Mouse (Mus musculus): ENCODE measurements around the gene Gm13199.

Gene Gm13199
- long read RNA-seq, experiment 1 = 0 reads
- long read RNA-seq, experiment 2 = 0 reads

- intact Hi-C loops (cut with DNase I) = no loop called here
Measured at GRCm38 (mm10) chr2:5862834-5863233, at the start of gene Gm13199. Gene Gm13199, minus strand, starts transcription at chr2:5862934.

DNA sequence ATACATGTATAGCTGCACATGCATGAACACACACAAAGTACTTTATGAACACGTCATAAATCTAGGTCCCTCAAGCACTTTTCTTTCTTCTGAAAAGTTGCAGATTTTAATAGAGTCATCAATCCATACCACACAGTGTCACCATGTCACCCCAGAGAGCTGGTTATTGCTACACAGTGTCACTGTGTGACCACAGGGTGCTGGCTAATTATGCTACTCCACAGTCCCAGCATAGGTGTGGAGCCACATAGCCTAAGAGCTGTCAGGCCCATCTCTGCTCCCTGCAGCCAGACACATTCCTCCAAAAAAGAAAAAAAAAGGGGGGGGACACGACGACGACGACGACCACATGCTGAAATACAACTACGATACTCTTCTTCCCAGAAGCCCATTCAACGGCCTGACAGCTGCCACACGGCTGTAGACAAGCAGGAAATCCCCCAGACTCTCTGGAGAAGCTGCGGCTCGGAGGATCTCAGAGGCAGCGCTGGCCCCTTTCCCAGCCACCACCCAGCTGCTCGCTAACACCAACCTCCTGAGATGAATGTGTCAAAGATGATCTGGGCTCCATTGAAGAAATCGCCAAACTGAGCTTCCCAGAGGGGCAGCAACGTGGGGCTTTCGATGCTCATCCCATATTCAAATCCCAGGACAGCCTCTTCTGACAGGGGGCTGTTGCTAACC lies 48.7 kb upstream of the Gm13199 start:
- intact Hi-C loops (cut with DNase I) = no loop called here

DNA sequence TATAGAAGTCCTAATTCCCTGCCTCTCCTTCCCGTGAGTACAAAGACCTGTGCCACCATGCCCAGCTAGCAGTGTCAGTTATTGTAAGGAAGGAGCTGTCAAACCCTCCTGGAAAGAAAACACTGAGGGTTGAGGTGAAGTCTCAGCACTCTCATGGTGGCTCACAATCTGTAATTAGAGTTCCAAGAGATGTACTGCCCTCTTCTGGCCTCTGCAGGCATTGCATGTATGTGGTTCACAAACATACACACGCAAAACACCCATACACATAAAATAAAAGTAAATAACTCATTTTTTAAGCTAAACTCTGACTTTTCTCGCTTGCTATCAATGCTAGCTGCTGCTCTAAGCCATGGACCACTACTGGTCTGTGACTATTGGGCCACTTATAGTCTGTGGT lies 43.9 kb upstream of the Gm13199 start:
- intact Hi-C loops (cut with DNase I) = no loop called here

DNA sequence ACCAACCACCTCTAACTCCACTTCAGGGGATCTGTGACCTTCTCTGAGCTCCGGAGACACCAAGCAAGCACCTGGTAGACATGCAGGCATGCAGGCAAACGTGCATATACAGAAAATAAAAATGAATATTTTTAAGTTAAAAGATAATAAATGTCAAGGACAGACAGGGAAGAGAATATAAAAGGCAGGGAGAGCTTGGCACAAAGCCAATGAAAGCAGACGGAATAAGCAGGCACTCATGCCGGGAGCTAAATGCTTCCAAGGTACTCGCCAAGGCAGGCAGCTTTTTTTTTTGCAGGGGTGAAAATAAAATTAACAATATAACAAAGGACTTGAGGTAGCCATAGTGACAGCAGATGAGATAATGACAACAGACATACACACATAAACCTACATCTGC lies 43.4 kb upstream of the Gm13199 start:
- intact Hi-C loops (cut with DNase I) = no loop called here

DNA sequence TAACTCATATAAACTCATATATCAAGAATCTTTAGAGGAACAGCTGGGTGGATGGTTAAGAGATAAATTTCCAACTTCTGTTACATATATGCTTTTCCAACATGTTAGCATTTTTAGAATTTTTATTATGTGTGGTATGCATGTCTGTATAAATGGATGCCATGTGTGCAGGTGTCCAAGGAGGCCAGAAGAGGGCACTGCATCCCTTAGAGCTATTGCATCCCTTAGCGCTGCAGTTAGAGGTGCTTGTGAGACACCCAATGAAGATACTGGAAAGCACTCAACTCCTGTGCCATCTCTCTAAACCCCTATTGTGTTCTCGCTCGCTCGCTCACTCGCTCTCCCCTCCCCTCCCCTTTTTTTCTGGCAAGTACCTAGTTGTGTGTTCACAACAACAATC lies 37.4 kb upstream of the Gm13199 start:
- intact Hi-C loops (cut with DNase I) = no loop called here

DNA sequence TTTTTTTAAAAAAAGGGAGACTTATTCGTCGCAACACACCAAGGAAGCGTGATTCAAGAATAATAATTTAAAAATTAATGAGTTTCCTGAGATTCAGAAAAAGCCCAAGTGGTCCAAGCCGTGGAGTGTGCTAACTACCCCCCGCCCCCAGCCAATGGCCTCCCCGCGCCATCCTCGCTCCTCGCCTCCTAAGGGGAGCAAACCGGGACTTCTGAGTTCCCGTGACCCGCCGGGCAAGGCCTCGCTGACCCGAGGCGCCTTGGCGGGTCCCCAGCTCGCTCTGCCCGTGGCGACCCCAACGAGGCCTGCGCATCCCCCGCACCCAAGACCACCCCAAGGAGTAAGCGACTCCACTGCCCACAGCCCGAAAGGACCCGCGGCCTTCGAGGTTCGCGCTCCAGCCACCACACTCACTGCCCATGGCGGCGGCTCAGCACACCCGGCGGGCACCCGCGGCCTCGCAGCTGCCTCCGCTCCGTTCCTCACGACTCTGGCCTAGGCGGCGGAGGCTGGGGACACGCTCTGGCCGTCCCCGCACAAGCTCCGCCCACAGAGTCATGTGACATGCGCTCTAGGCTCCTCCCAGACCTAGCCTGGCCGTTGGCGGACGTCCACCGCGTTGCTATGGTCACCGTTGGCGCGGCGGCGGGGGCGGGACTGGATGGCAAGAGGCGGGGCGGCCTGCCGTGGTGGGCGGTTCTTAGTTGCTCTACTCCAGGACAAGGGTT lies 32.3 kb upstream of the Gm13199 start, which contains the start of gene Sec61a2:
Gene Sec61a2 (minus strand): TSS at position 590 of the 728 bp plus-strand sequence.
- intact Hi-C loops (cut with DNase I) = loop anchor here (5.0 kb wide), 1 partner anchor 52 kb away; no protein-coding TSS in a partner anchor

GRCm38 (mm10) chr2:5894296-5894695 lies 31.6 kb upstream of the Gm13199 start:
- intact Hi-C loops (cut with DNase I) = no loop called here

DNA sequence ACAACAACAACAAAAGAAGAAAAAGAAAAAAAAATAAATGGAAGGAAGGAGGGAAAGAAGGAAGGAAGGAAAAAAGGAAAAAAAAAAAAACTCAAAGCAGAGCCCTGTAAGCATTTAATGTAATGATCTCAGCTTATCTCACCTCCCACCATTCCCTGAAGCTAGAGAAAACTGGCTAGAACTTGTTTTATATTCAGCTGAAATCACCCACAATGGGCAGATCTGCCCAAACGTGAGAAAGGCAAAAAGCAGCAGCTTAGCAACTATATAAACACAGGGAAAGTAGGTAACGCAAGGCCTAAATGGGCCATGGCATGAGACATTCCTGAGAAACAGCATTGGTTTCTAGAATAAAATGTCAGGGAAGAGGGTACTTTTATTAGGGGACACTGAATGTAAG lies 26.7 kb upstream of the Gm13199 start:
- intact Hi-C loops (cut with DNase I) = no loop called here

DNA sequence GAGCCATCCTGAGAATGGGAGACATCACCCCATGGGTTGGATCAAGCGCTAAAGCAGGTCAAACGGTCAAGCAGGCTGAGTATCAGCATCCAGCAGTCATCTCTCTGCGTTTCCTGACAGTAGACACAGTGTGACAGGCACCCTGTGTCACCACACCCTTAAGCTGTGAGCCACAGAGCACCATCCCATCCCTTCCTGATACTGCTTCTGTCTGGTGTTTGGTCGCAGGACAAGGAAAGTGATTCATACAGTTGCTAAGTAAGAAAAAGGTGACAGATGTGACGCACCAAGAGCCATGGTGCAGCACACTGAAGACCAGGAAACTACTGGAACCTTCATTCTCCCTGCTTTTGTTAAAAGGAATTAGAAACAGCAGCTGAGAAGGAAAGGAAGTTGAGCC lies 26.1 kb upstream of the Gm13199 start:
- intact Hi-C loops (cut with DNase I) = no loop called here

GRCm38 (mm10) chr2:5877446-5877845 lies 14.7 kb upstream of the Gm13199 start:
- intact Hi-C loops (cut with DNase I) = no loop called here

GRCm38 (mm10) chr2:5869746-5870145 lies 7.0 kb upstream of the Gm13199 start:
- intact Hi-C loops (cut with DNase I) = no loop called here

DNA sequence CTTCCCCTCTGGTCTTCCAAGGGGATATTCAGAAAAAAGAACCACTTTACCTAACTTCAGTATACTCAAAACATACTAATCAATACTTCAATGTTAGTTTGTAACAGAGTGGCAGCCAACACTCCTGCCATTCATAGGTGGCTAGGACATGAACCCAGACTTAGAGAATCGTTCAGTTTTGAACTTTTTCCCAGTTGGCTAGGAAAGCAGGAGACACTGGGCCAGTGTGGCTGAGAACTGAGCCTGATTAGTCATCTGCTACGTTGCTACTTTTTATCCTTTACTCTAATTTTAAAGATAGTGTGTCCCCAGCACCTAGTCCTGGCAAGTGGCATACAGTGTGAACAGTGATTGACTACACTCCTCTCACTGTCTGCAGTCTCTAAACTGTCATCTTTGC lies 4.9 kb upstream of the Gm13199 start:
- intact Hi-C loops (cut with DNase I) = no loop called here

DNA sequence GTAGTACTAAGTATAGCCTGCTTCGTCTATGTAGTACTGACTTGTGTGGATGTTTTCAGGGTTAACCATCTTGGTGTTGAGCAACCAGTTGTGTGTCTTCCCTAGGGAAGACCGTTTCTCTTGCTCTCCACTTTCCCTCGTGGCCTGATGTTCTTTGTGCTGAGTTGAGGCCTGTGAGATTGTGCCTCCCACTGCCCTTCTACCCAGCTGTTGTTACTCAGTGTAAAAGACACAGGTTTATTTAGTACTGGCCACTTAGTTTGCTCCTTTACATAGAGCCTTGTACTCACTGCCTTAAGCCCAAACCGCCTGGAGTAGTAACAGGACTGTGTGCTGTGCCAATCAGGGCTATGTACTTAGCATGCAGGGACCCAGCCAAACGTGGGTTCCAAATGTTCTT lies 10.9 kb downstream of the Gm13199 start:
- intact Hi-C loops (cut with DNase I) = no loop called here

- intact Hi-C loops (cut with DNase I) = no loop called here
Measured at GRCm38 (mm10) chr2:5851116-5851515, 11.6 kb downstream of the Gm13199 start.

DNA sequence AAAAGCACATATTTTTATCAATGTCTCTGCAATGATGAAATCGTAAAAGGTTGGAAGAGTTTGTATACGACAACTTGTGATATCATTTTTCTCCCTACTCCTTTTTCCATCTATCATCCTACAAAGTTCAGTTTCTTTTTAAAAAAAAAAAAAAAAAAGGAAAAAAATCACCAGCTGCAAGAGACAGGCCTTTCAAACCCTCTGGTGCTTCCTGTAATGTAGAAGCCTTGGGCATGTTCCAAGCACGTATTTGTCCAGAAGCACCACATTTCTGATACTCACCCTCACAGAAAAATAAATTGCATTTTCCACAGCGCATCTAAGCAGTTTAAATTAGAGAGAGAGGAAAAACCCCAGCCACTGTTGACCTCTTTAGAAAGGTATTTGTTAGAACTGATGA lies 16.9 kb downstream of the Gm13199 start:
- intact Hi-C loops (cut with DNase I) = no loop called here

GRCm38 (mm10) chr2:5844873-5845631 lies 17.7 kb downstream of the Gm13199 start, which contains the start of the genes Nudt5 and Cdc123:
Gene Nudt5, plus strand, starts transcription at chr2:5845019.
Gene Cdc123, minus strand, starts transcription at chr2:5845164.
- intact Hi-C loops (cut with DNase I) = no loop called here

DNA sequence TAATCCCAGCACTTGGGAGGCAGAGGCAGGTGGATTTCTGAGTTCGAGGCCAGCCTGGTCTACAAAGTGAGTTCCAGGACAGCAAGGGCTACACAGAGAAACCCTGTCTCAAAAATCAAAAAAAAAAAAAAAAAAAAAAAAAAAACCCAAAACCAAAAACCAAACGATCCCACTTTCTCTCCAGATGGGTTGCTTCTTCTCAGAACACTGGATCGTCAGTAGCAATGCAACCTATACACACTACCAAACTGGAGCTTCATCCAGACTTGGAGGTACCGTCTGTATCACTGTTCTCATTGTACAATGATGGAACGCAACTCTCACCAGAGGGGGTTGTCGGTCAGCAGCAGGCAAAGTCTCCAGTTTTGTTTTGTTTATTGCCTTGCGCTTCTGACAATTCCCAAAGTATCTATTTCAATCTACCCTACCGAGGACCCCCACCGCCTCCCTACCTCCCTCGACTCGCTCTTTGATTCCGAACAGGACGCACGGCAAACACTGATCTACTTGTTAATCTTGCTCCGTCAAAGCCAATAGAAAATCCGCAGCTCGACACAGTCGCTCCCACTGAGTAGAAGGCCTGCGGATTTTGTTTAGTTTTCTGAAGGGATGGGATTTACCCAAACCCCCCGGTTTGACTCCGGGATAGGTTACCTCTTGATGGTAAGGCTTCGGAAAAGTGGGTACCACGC lies 18.4 kb downstream of the Gm13199 start:
- intact Hi-C loops (cut with DNase I) = no loop called here

- intact Hi-C loops (cut with DNase I) = no loop called here
Measured at GRCm38 (mm10) chr2:5840815-5841214, 21.9 kb downstream of the Gm13199 start.

- intact Hi-C loops (cut with DNase I) = no loop called here
Measured at GRCm38 (mm10) chr2:5825265-5825913, 37.3 kb downstream of the Gm13199 start.

- intact Hi-C loops (cut with DNase I) = no loop called here
Measured at GRCm38 (mm10) chr2:5824685-5825084, 38.0 kb downstream of the Gm13199 start.

DNA sequence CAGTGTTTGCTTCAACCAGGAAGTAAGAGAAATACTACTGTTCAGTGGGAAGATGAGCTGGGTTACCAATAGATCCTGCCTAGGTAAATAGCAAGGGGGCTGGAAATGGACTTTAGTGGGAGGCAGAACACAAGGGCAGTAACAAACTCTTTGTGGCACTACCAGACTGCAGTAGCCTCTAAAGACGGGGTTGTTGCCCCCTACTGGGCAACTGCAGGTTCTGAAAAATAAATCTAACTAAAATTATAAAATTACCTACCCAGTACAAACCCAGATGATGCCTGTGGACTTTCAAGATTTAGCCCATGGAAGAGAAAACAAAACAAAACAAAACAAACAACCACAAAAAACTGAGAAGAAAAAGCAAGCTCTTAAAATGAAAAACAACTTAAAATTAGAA lies 38.5 kb downstream of the Gm13199 start:
- intact Hi-C loops (cut with DNase I) = no loop called here

Data from adrenal gland (tissue).